Mouse (Mus musculus): ENCODE results near the gene Prss50.

- TF ChIP-seq POLR2A (IDR thresholded peaks at IDR 0.05; ENCODE audit: low read depth, low read length) (no peak), CTCF (IDR thresholded peaks at IDR 0.05; ENCODE audit: borderline replicate concordance, insufficient read depth, low read length) (no peak)
These were observed 29.9 kb downstream of the Prss50 start for GRCm38 (mm10) chr9:110887388-110888303.

Data from embryonic fibroblast, embryonic 13.5 days (primary cell).